Mouse (Mus musculus): Measurements from ENCODE around the gene Coro1b. TPM values are rescaled to one million over a fixed set of nuclear protein-coding genes. Genes with fewer than 3 reads are reported as not detected.

The Coro1b gene
- polyA plus RNA-seq, 1 experiment = 238 TPM

DNA sequence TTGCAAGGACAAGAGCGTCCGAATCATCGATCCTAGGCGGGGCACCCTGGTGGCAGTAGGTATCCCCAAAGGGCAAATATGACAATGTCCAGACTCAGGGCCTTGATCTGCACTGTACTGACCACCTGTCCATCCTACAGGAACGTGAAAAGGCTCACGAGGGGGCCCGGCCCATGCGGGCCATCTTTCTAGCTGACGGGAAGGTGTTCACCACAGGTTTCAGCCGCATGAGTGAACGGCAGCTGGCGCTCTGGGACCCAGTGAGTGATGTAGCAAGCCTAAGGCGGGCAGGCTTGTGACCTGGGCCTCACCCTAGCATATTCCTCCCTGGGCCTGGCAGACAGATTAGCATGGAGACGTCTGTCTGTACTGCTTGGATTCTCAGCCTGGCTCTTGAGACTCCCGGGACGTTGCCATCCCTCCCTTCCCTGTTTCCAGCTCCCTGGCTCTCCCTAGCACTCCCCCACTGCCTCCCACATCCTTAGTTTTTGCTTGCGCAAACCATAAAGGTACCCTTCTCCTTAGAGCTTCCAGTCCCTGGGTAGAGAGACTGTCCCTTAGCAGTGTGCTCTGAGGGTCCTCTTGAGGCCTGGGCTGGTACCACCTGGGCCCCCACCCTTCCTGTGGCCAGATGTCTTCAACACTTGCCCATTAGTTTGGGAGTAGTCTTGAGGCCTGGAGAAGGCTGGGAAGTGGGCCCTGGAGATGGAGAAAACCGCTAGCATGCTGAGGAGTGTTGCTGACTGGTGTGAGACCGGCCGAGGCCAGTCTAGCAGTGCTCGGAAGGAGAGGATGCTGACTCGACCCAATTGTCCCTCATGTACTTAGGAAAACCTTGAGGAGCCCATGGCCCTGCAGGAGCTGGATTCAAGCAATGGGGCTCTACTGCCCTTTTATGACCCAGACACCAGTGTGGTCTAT lies 2.4 kb downstream of the Coro1b start:
- TF ChIP-seq REST (IDR thresholded peaks at IDR 0.05; ENCODE audit: insufficient read depth, insufficient read length) (no peak), POLR2AphosphoS2 (IDR thresholded peaks at IDR 0.05; ENCODE audit: insufficient read length, low read depth) (no peak)
- Histone ChIP-seq H3K4me3 (no peak overlapping the region), H3K4me2 (ENCODE audit: low read depth) (no peak overlapping the region), H3K36me3 (ENCODE audit: control insufficient read depth, insufficient read depth) (peaks cover 11% of the 10 kb centered on the region), H3ac (ENCODE audit: control insufficient read depth, insufficient read length) (no peak overlapping the region), H3K79me2 (ENCODE audit: control insufficient read depth, insufficient read depth) (peaks cover 15% of the 10 kb centered on the region), H3K27me3 (ENCODE audit: control insufficient read depth, insufficient read depth, insufficient read length) (no peaks in the 10 kb centered on the region)

DNA sequence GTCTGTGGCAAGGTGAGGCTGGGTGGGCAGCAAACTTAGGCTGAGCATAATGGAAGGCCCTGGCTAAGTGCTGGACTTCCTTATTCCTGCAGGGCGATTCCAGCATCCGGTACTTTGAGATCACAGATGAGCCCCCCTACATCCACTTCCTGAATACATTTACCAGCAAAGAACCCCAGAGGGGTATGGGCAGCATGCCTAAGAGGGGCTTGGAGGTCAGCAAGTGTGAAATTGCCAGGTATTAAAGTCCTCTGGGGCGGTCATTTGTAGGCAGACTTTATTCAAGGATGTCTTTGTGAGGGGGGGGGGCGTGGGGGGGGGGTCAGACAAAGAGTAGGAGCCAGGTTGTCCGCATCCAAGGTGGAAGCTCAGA lies 3.1 kb downstream of the Coro1b start:
- no peak for TF ChIP-seq TCF3 (IDR thresholded peaks at IDR 0.05; ENCODE audit: insufficient read length, low read depth)
- no peak for TF ChIP-seq CEBPB (IDR thresholded peaks at IDR 0.05; ENCODE audit: insufficient read depth, poor library complexity, severe bottlenecking)
- TF ChIP-seq POLR2AphosphoS2 (IDR thresholded peaks at IDR 0.05; ENCODE audit: insufficient read length, low read depth) = no peak
- TF ChIP-seq E2F4 (IDR thresholded peaks at IDR 0.05; ENCODE audit: insufficient read depth) = no peak
- no peak for TF ChIP-seq MAX (IDR thresholded peaks at IDR 0.05; ENCODE audit: low read depth)
- TF ChIP-seq REST (IDR thresholded peaks at IDR 0.05; ENCODE audit: insufficient read depth, insufficient read length) = no peak
- TF ChIP-seq POLR2A (IDR thresholded peaks at IDR 0.05; ENCODE audit: insufficient read length, low read depth) = no peak
- no peak for TF ChIP-seq TCF12 (IDR thresholded peaks at IDR 0.05; ENCODE audit: insufficient read depth, poor library complexity, severe bottlenecking)
- no peak for TF ChIP-seq MYOD1 (IDR thresholded peaks at IDR 0.05; ENCODE audit: control insufficient read depth in 1 of 3, insufficient read length in 2 of 3, low read depth in 2 of 3)
- no peak for TF ChIP-seq MYOG (IDR thresholded peaks at IDR 0.05; ENCODE audit: control insufficient read depth in 1 of 3, insufficient read depth in 1 of 3, insufficient read length in 2 of 3, low read depth in 2 of 3)
- TF ChIP-seq USF1 (IDR thresholded peaks at IDR 0.05; ENCODE audit: low read depth) = no peak
- no peak for TF ChIP-seq SRF (IDR thresholded peaks at IDR 0.05; ENCODE audit: control insufficient read depth, insufficient read length, low read depth)
- Histone ChIP-seq H3ac (ENCODE audit: control insufficient read depth, insufficient read length) (no peak overlapping the region), H3K79me2 (ENCODE audit: control insufficient read depth, insufficient read depth) (peaks cover 15% of the 10 kb centered on the region), H3K36me3 (ENCODE audit: control insufficient read depth, insufficient read depth) (peaks cover 11% of the 10 kb centered on the region), H3K27me3 (ENCODE audit: control insufficient read depth, insufficient read depth, insufficient read length) (no peaks in the 10 kb centered on the region), H3K4me3 (no peak overlapping the region), H3K4me2 (ENCODE audit: low read depth) (no peak overlapping the region)

DNA sequence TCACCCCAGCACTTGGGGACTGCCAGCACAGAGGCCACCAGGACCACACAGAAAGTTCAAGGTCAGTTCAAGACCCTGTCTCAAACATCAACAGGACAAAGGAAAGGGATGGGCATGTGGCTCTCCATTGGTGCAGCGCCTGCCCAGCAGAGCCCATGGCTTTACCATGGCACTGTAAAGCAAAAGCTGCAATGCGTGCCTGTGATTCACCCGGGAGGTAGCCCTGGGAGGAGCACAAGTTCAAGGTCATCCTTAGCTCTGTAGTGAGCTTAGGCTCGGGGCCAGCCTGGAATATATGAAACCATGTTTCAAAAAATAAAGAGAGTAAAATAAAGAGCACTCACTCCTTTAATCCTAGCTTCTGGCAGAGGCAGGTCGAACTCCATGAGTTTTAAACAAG lies 3.5 kb downstream of the Coro1b start:
- no peak for TF ChIP-seq MAX (IDR thresholded peaks at IDR 0.05; ENCODE audit: low read depth)
- no peak for TF ChIP-seq SRF (IDR thresholded peaks at IDR 0.05; ENCODE audit: control insufficient read depth, insufficient read length, low read depth)
- TF ChIP-seq REST (IDR thresholded peaks at IDR 0.05; ENCODE audit: insufficient read depth, insufficient read length) = no peak
- no peak for TF ChIP-seq POLR2A (IDR thresholded peaks at IDR 0.05; ENCODE audit: insufficient read length, low read depth)
- no peak for TF ChIP-seq MYOD1 (IDR thresholded peaks at IDR 0.05; ENCODE audit: control insufficient read depth in 1 of 3, insufficient read length in 2 of 3, low read depth in 2 of 3)
- no peak for TF ChIP-seq TCF12 (IDR thresholded peaks at IDR 0.05; ENCODE audit: insufficient read depth, poor library complexity, severe bottlenecking)
- no peak for TF ChIP-seq CEBPB (IDR thresholded peaks at IDR 0.05; ENCODE audit: insufficient read depth, poor library complexity, severe bottlenecking)
- no peak for TF ChIP-seq MYOG (IDR thresholded peaks at IDR 0.05; ENCODE audit: control insufficient read depth in 1 of 3, insufficient read depth in 1 of 3, insufficient read length in 2 of 3, low read depth in 2 of 3)
- no peak for TF ChIP-seq TCF3 (IDR thresholded peaks at IDR 0.05; ENCODE audit: insufficient read length, low read depth)
- no peak for TF ChIP-seq E2F4 (IDR thresholded peaks at IDR 0.05; ENCODE audit: insufficient read depth)
- TF ChIP-seq USF1 (IDR thresholded peaks at IDR 0.05; ENCODE audit: low read depth) = no peak
- no peak for TF ChIP-seq POLR2AphosphoS2 (IDR thresholded peaks at IDR 0.05; ENCODE audit: insufficient read length, low read depth)
- peaks cover 15% of the 10 kb centered on the region for H3K79me2 ChIP-seq (ENCODE audit: control insufficient read depth, insufficient read depth)

DNA sequence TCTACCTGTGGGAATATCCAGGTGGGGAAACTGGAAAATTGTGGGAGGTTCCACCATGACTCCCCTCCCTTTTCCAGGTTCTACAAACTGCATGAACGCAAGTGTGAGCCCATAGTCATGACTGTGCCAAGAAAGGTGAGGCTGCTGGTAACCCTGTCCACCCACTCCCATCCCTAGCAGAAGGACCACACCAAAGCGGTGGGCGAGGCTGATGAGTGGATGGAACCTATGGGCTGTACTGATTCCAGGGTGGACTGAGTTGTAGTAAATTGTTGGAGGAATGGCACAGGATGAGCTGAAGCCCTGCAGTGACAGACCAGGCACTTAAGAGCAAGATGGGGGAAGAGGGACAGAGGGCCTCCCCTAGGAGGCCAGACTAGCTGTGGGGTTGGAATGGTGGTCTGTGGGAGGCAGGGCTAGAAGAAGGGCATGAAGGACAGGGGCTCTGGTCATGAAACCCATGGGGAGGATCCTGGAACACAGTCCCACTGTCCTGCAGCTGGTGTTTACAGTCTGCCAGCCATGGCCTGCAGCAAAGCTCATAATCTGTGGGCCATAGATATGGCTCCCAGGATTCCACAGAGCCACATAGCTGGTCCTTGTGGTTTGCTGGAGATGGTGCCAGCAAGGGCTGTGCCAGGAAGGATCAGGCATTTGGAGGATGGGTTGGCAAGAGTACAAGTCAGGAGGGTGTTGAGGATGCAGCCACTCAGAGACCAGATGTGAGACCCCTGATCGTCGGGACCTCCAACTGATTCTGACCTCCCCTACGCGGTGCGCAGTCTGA lies 4.2 kb downstream of the Coro1b start:
- Histone ChIP-seq H3K27me3 (ENCODE audit: control insufficient read depth, insufficient read depth, insufficient read length) (no peaks in the 10 kb centered on the region), H3ac (ENCODE audit: control insufficient read depth, insufficient read length) (no peak overlapping the region), H3K79me2 (ENCODE audit: control insufficient read depth, insufficient read depth) (peaks cover 15% of the 10 kb centered on the region), H3K4me2 (ENCODE audit: low read depth) (no peak overlapping the region), H3K36me3 (ENCODE audit: control insufficient read depth, insufficient read depth) (peaks cover 11% of the 10 kb centered on the region), H3K4me3 (no peak overlapping the region)
- TF ChIP-seq TCF12 (IDR thresholded peaks at IDR 0.05; ENCODE audit: insufficient read depth, poor library complexity, severe bottlenecking) (no peak), MAX (IDR thresholded peaks at IDR 0.05; ENCODE audit: low read depth) (no peak), SRF (IDR thresholded peaks at IDR 0.05; ENCODE audit: control insufficient read depth, insufficient read length, low read depth) (no peak), MYOG (IDR thresholded peaks at IDR 0.05; ENCODE audit: control insufficient read depth in 1 of 3, insufficient read depth in 1 of 3, insufficient read length in 2 of 3, low read depth in 2 of 3) (peak in 1 of 3 experiments; percentile 51), MYOD1 (IDR thresholded peaks at IDR 0.05; ENCODE audit: control insufficient read depth in 1 of 3, insufficient read length in 2 of 3, low read depth in 2 of 3) (peak in 1 of 3 experiments; percentile 34), POLR2A (IDR thresholded peaks at IDR 0.05; ENCODE audit: insufficient read length, low read depth) (no peak), CEBPB (IDR thresholded peaks at IDR 0.05; ENCODE audit: insufficient read depth, poor library complexity, severe bottlenecking) (no peak)

More for the DNA sequence above, 3.5 kb downstream of the Coro1b start:
- peaks cover 11% of the 10 kb centered on the region for H3K36me3 ChIP-seq (ENCODE audit: control insufficient read depth, insufficient read depth)
- no peak overlapping the region for H3ac ChIP-seq (ENCODE audit: control insufficient read depth, insufficient read length)
- no peak overlapping the region for H3K4me3 ChIP-seq
- no peaks in the 10 kb centered on the region for H3K27me3 ChIP-seq (ENCODE audit: control insufficient read depth, insufficient read depth, insufficient read length)
- H3K4me2 ChIP-seq (ENCODE audit: low read depth) = no peak overlapping the region

All from myocyte (in vitro differentiated cells).